Mouse (Mus musculus): Measurements from ENCODE around the gene AL732309.1. TPM values are rescaled to one million over a fixed set of nuclear protein-coding genes. Genes with fewer than 3 reads are reported as not detected.

AL732309.1 gene
- polyA plus RNA-seq, 1 experiment, result not detected

DNA sequence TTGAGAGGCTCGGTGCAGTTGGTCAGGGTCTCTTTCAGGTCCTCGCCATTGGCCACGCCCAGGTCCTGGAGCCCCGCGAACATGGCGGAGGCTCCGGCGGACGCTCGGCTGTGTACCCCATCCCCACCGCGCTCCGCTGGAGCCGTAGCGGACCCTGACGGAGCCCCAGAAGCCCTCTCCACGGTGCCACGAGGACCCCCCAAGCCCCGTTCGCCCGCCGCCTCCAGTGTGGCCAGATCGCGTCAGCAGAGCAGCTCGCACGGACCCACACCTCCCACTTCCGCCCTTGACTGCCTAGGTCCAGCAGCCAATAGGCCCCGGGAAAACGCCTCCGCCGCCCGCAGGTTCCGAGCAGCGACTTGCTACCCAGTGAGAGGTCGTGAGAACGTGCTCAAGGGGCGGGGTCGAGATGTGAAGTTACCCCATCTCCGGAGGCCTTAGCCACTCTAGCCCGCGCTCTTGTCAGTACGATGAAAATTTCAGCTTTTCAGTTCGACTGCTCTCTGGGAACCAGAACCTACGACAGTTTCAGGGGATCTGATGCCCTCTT, 35.5 kb downstream of the AL732309.1 start, which contains the start of gene Nelfb:
Nelfb (minus strand) TSS at position 369 of the 550 bp plus-strand sequence.
- Histone ChIP-seq H3K4me3 (ENCODE audit: low read depth, low read length) (peak within 1 kb of the TSS; percentile 89), H3K27ac (ENCODE audit: insufficient read depth, low read length) (no peak within 1 kb of the TSS), H3K9me3 (replicated peaks; ENCODE audit: control insufficient read depth, insufficient read depth, low read length, poor library complexity, severe bottlenecking) (no peaks in the 10 kb centered on the region), H3K9ac (ENCODE audit: low read depth, poor library complexity, severe bottlenecking) (peak within 1 kb of the TSS; percentile 70), H3K4me1 (ENCODE audit: control insufficient read depth, insufficient read depth, low read length) (no peaks in the 10 kb centered on the region), H3K36me3 (ENCODE audit: control insufficient read depth, insufficient read depth, low read length, poor library complexity, severe bottlenecking) (no peaks in the 10 kb centered on the region), H3K27me3 (ENCODE audit: control insufficient read depth, insufficient read depth, low read length, poor library complexity, severe bottlenecking) (no peaks in the 10 kb centered on the region)
- TF ChIP-seq POLR2A (IDR thresholded peaks at IDR 0.05; ENCODE audit: insufficient read depth, low read length), result peak; percentile 43
- TF ChIP-seq CTCF (IDR thresholded peaks at IDR 0.05; ENCODE audit: low read depth, low read length), result no peak

DNA sequence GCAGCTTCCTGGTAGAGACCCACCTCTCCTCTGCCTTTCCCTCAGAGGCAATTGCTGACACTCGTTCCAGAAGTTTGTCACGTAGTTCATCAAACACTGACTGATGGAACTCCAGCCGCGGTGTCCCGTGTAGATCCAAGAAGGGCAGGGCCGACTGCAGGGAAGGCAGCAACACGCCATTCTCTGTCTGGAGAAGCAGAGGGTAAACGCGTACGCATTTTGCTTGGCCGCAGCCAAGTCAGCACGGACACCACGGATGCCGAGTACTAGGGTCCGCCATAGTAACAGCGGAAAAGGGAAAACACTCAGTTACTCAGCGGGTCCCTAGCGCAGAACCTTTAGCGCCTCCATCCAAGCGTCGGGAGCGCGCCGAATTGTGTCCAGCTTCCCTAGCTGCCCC, 36.0 kb downstream of the AL732309.1 start:
- TF ChIP-seq EP300 (IDR thresholded peaks at IDR 0.05; ENCODE audit: insufficient read depth, low read depth, low read length) (no peak), CTCF (IDR thresholded peaks at IDR 0.05; ENCODE audit: low read depth, low read length) (no peak), POLR2A (IDR thresholded peaks at IDR 0.05; ENCODE audit: insufficient read depth, low read length) (no peak)
- no peak overlapping the region for H3K27ac ChIP-seq (ENCODE audit: insufficient read depth, low read length)
- peak overlapping the region; percentile 89 for H3K4me3 ChIP-seq (ENCODE audit: low read depth, low read length)
- H3K4me1 ChIP-seq (ENCODE audit: control insufficient read depth, insufficient read depth, low read length), result no peaks in the 10 kb centered on the region
- no peaks in the 10 kb centered on the region for H3K9me3 ChIP-seq (replicated peaks; ENCODE audit: control insufficient read depth, insufficient read depth, low read length, poor library complexity, severe bottlenecking)
- no peaks in the 10 kb centered on the region for H3K27me3 ChIP-seq (ENCODE audit: control insufficient read depth, insufficient read depth, low read length, poor library complexity, severe bottlenecking)
- H3K9ac ChIP-seq (ENCODE audit: low read depth, poor library complexity, severe bottlenecking), result peak overlapping the region; percentile 70
- no peaks in the 10 kb centered on the region for H3K36me3 ChIP-seq (ENCODE audit: control insufficient read depth, insufficient read depth, low read length, poor library complexity, severe bottlenecking)

- no peak overlapping the region for H3K27ac ChIP-seq (ENCODE audit: insufficient read depth, low read length)
- H3K27me3 ChIP-seq (ENCODE audit: control insufficient read depth, insufficient read depth, low read length, poor library complexity, severe bottlenecking), result no peaks in the 10 kb centered on the region
- H3K9ac ChIP-seq (ENCODE audit: low read depth, poor library complexity, severe bottlenecking), result no peak overlapping the region
- no peak for TF ChIP-seq POLR2A (IDR thresholded peaks at IDR 0.05; ENCODE audit: insufficient read depth, low read length)
- TF ChIP-seq CTCF (IDR thresholded peaks at IDR 0.05; ENCODE audit: low read depth, low read length), result no peak
- no peak for TF ChIP-seq EP300 (IDR thresholded peaks at IDR 0.05; ENCODE audit: insufficient read depth, low read depth, low read length)
- H3K4me1 ChIP-seq (ENCODE audit: control insufficient read depth, insufficient read depth, low read length), result no peaks in the 10 kb centered on the region
- H3K4me3 ChIP-seq (ENCODE audit: low read depth, low read length), result no peak overlapping the region
- no peaks in the 10 kb centered on the region for H3K9me3 ChIP-seq (replicated peaks; ENCODE audit: control insufficient read depth, insufficient read depth, low read length, poor library complexity, severe bottlenecking)
- H3K36me3 ChIP-seq (ENCODE audit: control insufficient read depth, insufficient read depth, low read length, poor library complexity, severe bottlenecking), result peaks cover 15% of the 10 kb centered on the region
Measured at GRCm38 (mm10) chr2:25207593-25207992, 39.1 kb downstream of the AL732309.1 start.

DNA sequence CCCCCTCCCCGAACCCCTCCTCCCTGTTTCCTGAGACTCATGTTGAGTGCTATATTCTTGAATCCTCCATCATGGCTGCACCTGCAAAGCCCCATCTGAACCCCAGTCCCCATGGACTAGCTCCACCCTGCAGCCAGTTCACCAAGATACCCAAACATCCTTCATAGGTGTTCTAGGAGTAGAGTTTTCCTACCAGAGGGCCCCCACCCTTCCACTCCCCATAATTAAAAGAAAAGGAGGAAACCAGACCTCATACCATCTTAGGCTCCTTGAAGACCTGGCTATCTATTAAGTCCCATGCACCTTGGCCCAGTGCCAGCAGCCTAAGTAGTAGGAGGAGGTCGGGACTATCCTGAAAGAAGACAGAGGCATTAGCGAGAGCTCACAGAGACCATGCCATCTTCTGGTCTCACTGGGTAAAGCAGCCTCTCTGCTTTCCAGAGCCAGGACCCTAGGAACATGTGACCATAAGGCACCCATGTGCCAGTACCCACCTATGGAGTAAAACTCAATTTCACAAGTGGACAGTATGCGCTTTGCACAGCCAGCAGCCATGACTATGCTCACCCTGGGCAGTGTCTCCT, 42.9 kb downstream of the AL732309.1 start:
- no peaks in the 10 kb centered on the region for H3K4me1 ChIP-seq (ENCODE audit: control insufficient read depth, insufficient read depth, low read length)
- H3K27ac ChIP-seq (ENCODE audit: insufficient read depth, low read length), result no peak overlapping the region
- TF ChIP-seq CTCF (IDR thresholded peaks at IDR 0.05; ENCODE audit: low read depth, low read length) (no peak), EP300 (IDR thresholded peaks at IDR 0.05; ENCODE audit: insufficient read depth, low read depth, low read length) (no peak), POLR2A (IDR thresholded peaks at IDR 0.05; ENCODE audit: insufficient read depth, low read length) (no peak)

GRCm38 (mm10) chr2:25200631-25201030, 46.0 kb downstream of the AL732309.1 start:
- Histone ChIP-seq H3K36me3 (ENCODE audit: control insufficient read depth, insufficient read depth, low read length, poor library complexity, severe bottlenecking) (peaks cover 33% of the 10 kb centered on the region), H3K27ac (ENCODE audit: insufficient read depth, low read length) (no peak overlapping the region), H3K9me3 (replicated peaks; ENCODE audit: control insufficient read depth, insufficient read depth, low read length, poor library complexity, severe bottlenecking) (no peaks in the 10 kb centered on the region), H3K4me1 (ENCODE audit: control insufficient read depth, insufficient read depth, low read length) (no peaks in the 10 kb centered on the region), H3K9ac (ENCODE audit: low read depth, poor library complexity, severe bottlenecking) (no peak overlapping the region), H3K4me3 (ENCODE audit: low read depth, low read length) (no peak overlapping the region), H3K27me3 (ENCODE audit: control insufficient read depth, insufficient read depth, low read length, poor library complexity, severe bottlenecking) (no peaks in the 10 kb centered on the region)
- TF ChIP-seq EP300 (IDR thresholded peaks at IDR 0.05; ENCODE audit: insufficient read depth, low read depth, low read length) (no peak), CTCF (IDR thresholded peaks at IDR 0.05; ENCODE audit: low read depth, low read length) (no peak), POLR2A (IDR thresholded peaks at IDR 0.05; ENCODE audit: insufficient read depth, low read length) (no peak)

More for the DNA sequence above, 42.9 kb downstream of the AL732309.1 start:
- Histone ChIP-seq H3K9me3 (replicated peaks; ENCODE audit: control insufficient read depth, insufficient read depth, low read length, poor library complexity, severe bottlenecking) (no peaks in the 10 kb centered on the region), H3K27me3 (ENCODE audit: control insufficient read depth, insufficient read depth, low read length, poor library complexity, severe bottlenecking) (no peaks in the 10 kb centered on the region), H3K4me3 (ENCODE audit: low read depth, low read length) (no peak overlapping the region), H3K9ac (ENCODE audit: low read depth, poor library complexity, severe bottlenecking) (no peak overlapping the region), H3K36me3 (ENCODE audit: control insufficient read depth, insufficient read depth, low read length, poor library complexity, severe bottlenecking) (peaks cover 33% of the 10 kb centered on the region)

DNA sequence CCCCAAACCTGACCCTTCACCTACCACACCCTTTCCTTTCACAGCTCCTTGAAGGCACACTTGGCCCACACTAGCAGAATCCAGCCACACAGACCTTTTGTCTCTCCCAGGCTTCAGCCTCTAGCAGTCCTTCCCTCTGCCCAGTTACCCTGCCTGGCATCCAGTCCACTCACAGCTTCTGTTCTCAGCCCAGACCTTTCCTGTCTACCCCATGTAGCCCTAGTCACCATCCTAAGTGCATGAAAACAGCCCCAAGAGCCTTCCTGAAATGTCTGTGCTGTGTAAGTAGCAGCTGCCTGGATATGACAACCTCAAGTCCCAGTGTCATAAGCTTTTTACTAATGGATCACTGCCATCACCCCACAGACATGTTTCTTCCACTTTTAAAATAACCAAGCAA, 48.7 kb downstream of the AL732309.1 start:
- Histone ChIP-seq H3K27ac (ENCODE audit: insufficient read depth, low read length) (no peak overlapping the region), H3K27me3 (ENCODE audit: control insufficient read depth, insufficient read depth, low read length, poor library complexity, severe bottlenecking) (no peaks in the 10 kb centered on the region), H3K36me3 (ENCODE audit: control insufficient read depth, insufficient read depth, low read length, poor library complexity, severe bottlenecking) (peaks cover 22% of the 10 kb centered on the region), H3K4me3 (ENCODE audit: low read depth, low read length) (no peak overlapping the region), H3K4me1 (ENCODE audit: control insufficient read depth, insufficient read depth, low read length) (no peaks in the 10 kb centered on the region), H3K9ac (ENCODE audit: low read depth, poor library complexity, severe bottlenecking) (no peak overlapping the region), H3K9me3 (replicated peaks; ENCODE audit: control insufficient read depth, insufficient read depth, low read length, poor library complexity, severe bottlenecking) (no peaks in the 10 kb centered on the region)
- TF ChIP-seq EP300 (IDR thresholded peaks at IDR 0.05; ENCODE audit: insufficient read depth, low read depth, low read length) (no peak), CTCF (IDR thresholded peaks at IDR 0.05; ENCODE audit: low read depth, low read length) (no peak), POLR2A (IDR thresholded peaks at IDR 0.05; ENCODE audit: insufficient read depth, low read length) (no peak)
